Mouse (Mus musculus): Measurements from ENCODE around the gene Vmn1r193. TPM values are rescaled to one million over a fixed set of nuclear protein-coding genes. Genes with fewer than 3 reads are reported as not detected.
"Not testable (repeated sequence)": the region's sequence is repeated elsewhere in the genome, so short reads cannot be mapped to it uniquely, and the experiment has no call there.

Gene Vmn1r193
- total RNA-seq (2014; rRNA removed) (not detected in 2 replicates), polyA plus RNA-seq (2012; rRNA removed) (not detected in 2 replicates)

GRCm38 (mm10) chr13:22223060-22223459 lies at the start of gene Vmn1r193:
Gene Vmn1r193, minus strand, starts transcription at chr13:22223160.
- 73% methylated on average over 1 of the region's 1 CpGs for WGBS
- not testable (repeated sequence) for H3K9ac ChIP-seq (ENCODE audit: low read depth, low read length); H3K27ac ChIP-seq (replicated peaks; ENCODE audit: insufficient read depth, low read depth, low read length); DNase-seq (ENCODE audit: extremely low read depth, low read depth, low spot score); H3K4me3 ChIP-seq (ENCODE audit: insufficient read depth, low read depth, low read length); H3K36me3 ChIP-seq (ENCODE audit: control insufficient read depth, insufficient read depth, low read length); H3K4me1 ChIP-seq (ENCODE audit: control insufficient read depth, insufficient read depth, low read length); H3K27me3 ChIP-seq (ENCODE audit: control insufficient read depth, insufficient read depth, low read length); H3K79me2 ChIP-seq (ENCODE audit: control insufficient read depth, insufficient read depth, low read length)

- H3K79me2 ChIP-seq (ENCODE audit: control insufficient read depth, insufficient read depth, low read length), result no peaks in the 10 kb centered on the region
Measured at GRCm38 (mm10) chr13:22271721-22272120, 48.8 kb upstream of the Vmn1r193 start.

GRCm38 (mm10) chr13:22270222-22270621 lies 47.3 kb upstream of the Vmn1r193 start, which contains the start of gene Vmn1r195:
Gene Vmn1r195, plus strand, starts transcription at chr13:22270522.
- not testable (repeated sequence) for H3K4me1 ChIP-seq (ENCODE audit: control insufficient read depth, insufficient read depth, low read length); H3K27ac ChIP-seq (replicated peaks; ENCODE audit: insufficient read depth, low read depth, low read length); H3K27me3 ChIP-seq (ENCODE audit: control insufficient read depth, insufficient read depth, low read length); H3K79me2 ChIP-seq (ENCODE audit: control insufficient read depth, insufficient read depth, low read length); H3K9ac ChIP-seq (ENCODE audit: low read depth, low read length); H3K4me3 ChIP-seq (ENCODE audit: insufficient read depth, low read depth, low read length); H3K36me3 ChIP-seq (ENCODE audit: control insufficient read depth, insufficient read depth, low read length); DNase-seq (ENCODE audit: extremely low read depth, low read depth, low spot score)
- WGBS, result 100% methylated on average over 1 of the region's 1 CpGs

More at GRCm38 (mm10) chr13:22271721-22272120, 48.8 kb upstream of the Vmn1r193 start:
- Histone ChIP-seq H3K4me1 (ENCODE audit: control insufficient read depth, insufficient read depth, low read length) (no peaks in the 10 kb centered on the region), H3K4me3 (ENCODE audit: insufficient read depth, low read depth, low read length) (no peak overlapping the region), H3K36me3 (ENCODE audit: control insufficient read depth, insufficient read depth, low read length) (no peaks in the 10 kb centered on the region), H3K27ac (replicated peaks; ENCODE audit: insufficient read depth, low read depth, low read length) (no peak overlapping the region), H3K27me3 (ENCODE audit: control insufficient read depth, insufficient read depth, low read length) (no peaks in the 10 kb centered on the region), H3K9ac (ENCODE audit: low read depth, low read length) (no peak overlapping the region)
- no peak for DNase-seq (ENCODE audit: extremely low read depth, low read depth, low spot score)
- TF ChIP-seq POLR2A (IDR thresholded peaks at IDR 0.05; ENCODE audit: extremely low read depth, insufficient read depth, low read length), result no peak
- no peak for TF ChIP-seq CTCF (IDR thresholded peaks at IDR 0.05; ENCODE audit: low read depth, low read length)
- WGBS, result 52% methylated on average over 2 of the region's 2 CpGs

DNA sequence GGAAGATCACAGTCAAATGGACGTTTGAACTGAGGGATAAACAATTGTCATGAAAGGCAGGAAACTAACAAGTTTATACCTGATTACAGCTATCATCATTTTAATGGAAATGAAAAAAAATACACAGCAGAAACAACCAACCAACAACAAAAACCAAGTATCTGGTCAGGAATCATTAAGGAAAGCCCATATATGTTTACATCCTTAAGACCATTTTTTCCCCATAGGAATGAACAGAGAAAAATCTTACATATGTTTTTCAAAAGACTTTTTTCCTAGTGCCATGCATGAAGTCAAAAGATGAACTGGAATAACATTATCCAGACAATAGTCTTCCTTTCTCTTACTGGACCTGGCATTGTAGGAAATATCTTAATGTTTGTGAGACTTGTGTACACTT lies 21.0 kb upstream of the Vmn1r193 start, which contains the start of gene Vmn1r194:
TSS of gene Vmn1r194 (plus strand) at position 301 of the 400 bp plus-strand sequence.
- no peaks in the 10 kb centered on the region for H3K27me3 ChIP-seq (ENCODE audit: control insufficient read depth, insufficient read depth, low read length)
- 28% methylated on average over 1 of the region's 1 CpGs for WGBS
- H3K4me3 ChIP-seq (ENCODE audit: insufficient read depth, low read depth, low read length), result no peak within 1 kb of the TSS
- no peak within 1 kb of the TSS for H3K9ac ChIP-seq (ENCODE audit: low read depth, low read length)
- H3K79me2 ChIP-seq (ENCODE audit: control insufficient read depth, insufficient read depth, low read length), result no peaks in the 10 kb centered on the region
- no peaks in the 10 kb centered on the region for H3K4me1 ChIP-seq (ENCODE audit: control insufficient read depth, insufficient read depth, low read length)
- H3K27ac ChIP-seq (replicated peaks; ENCODE audit: insufficient read depth, low read depth, low read length), result no peak within 1 kb of the TSS
- TF ChIP-seq POLR2A (IDR thresholded peaks at IDR 0.05; ENCODE audit: extremely low read depth, insufficient read depth, low read length) (no peak), CTCF (IDR thresholded peaks at IDR 0.05; ENCODE audit: low read depth, low read length) (no peak)
- DNase-seq (ENCODE audit: extremely low read depth, low read depth, low spot score), result no peak
- no peaks in the 10 kb centered on the region for H3K36me3 ChIP-seq (ENCODE audit: control insufficient read depth, insufficient read depth, low read length)

- not testable (repeated sequence) for H3K36me3 ChIP-seq (ENCODE audit: control insufficient read depth, insufficient read depth, low read length); H3K27ac ChIP-seq (replicated peaks; ENCODE audit: insufficient read depth, low read depth, low read length); DNase-seq (ENCODE audit: extremely low read depth, low read depth, low spot score); H3K79me2 ChIP-seq (ENCODE audit: control insufficient read depth, insufficient read depth, low read length); H3K27me3 ChIP-seq (ENCODE audit: control insufficient read depth, insufficient read depth, low read length); H3K4me1 ChIP-seq (ENCODE audit: control insufficient read depth, insufficient read depth, low read length); H3K9ac ChIP-seq (ENCODE audit: low read depth, low read length); H3K4me3 ChIP-seq (ENCODE audit: insufficient read depth, low read depth, low read length)
- 84% methylated on average over 3 of the region's 3 CpGs for WGBS
Measured at GRCm38 (mm10) chr13:22192756-22193155, 30.2 kb downstream of the Vmn1r193 start.

DNA sequence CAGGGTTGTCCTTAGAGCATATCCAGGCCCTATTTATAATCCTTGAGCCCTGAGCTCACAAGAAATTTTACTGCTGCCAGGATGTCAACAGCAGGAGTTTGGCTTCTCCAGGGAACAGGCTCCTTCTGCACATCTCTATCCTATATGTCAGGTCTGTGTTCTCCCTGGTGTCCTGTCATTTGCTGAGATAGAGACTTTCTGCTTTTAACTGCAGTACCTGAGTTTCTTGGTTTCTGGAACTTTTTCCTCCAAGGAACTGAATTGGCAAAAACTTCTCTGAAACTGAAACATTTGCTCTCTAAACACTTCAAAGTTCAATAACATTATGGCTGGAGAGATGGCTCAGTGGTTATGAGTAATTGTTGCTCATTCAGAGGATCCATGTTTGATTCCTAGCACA lies 31.9 kb downstream of the Vmn1r193 start, which contains the start of gene Vmn1r192:
TSS of gene Vmn1r192 (minus strand) at position 101 of the 400 bp plus-strand sequence.
- H3K36me3 ChIP-seq (ENCODE audit: control insufficient read depth, insufficient read depth, low read length), result no peaks in the 10 kb centered on the region
- peaks cover 4% of the 10 kb centered on the region; the same call in 1 of the 2 replicates for H3K4me1 ChIP-seq (ENCODE audit: control insufficient read depth, insufficient read depth, low read length)
- H3K27ac ChIP-seq (replicated peaks; ENCODE audit: insufficient read depth, low read depth, low read length), result no peak within 1 kb of the TSS
- H3K4me3 ChIP-seq (ENCODE audit: insufficient read depth, low read depth, low read length), result no peak within 1 kb of the TSS
- H3K27me3 ChIP-seq (ENCODE audit: control insufficient read depth, insufficient read depth, low read length), result no peaks in the 10 kb centered on the region
- DNase-seq (ENCODE audit: extremely low read depth, low read depth, low spot score), result no peak
- H3K79me2 ChIP-seq (ENCODE audit: control insufficient read depth, insufficient read depth, low read length), result no peaks in the 10 kb centered on the region
- TF ChIP-seq POLR2A (IDR thresholded peaks at IDR 0.05; ENCODE audit: extremely low read depth, insufficient read depth, low read length) (no peak), CTCF (IDR thresholded peaks at IDR 0.05; ENCODE audit: low read depth, low read length) (no peak)
- H3K9ac ChIP-seq (ENCODE audit: low read depth, low read length), result no peak within 1 kb of the TSS

Data from liver, adult 2 months (tissue).